Mouse (Mus musculus) hindbrain, embryonic 10.5 days (tissue): ENCODE measurements at regions not wholly inside any gene's neighbourhood (a gene's known extent, or its start where the extent isn't known, plus 50 kb on each side); places are given as distances from the start of the nearest gene placed in this dataset.
A peak's percentile ranks its signal among the peaks of the same experiment; 100 is the strongest.

Experiments used
- DNase-seq: peaks from one replicate; pipeline ENCODE4 v3.0.0-alpha.2; 2017; ENCODE audit warnings: low spot score
- H3K27ac ChIP-seq: fragments of 300-500 bp; sonication (generic); 2 replicates; pipeline ENCODE4 v1.5.1; 2016; ENCODE audit warnings: mild to moderate bottlenecking, moderate library complexity
- H3K27me3 ChIP-seq: fragments of 300-500 bp; sonication (generic); 2 replicates; pipeline ENCODE4 v1.6.1; 2016; ENCODE audit warnings: mild to moderate bottlenecking; ENCODE audit not compliant: poor library complexity, insufficient read depth, severe bottlenecking
- H3K36me3 ChIP-seq: fragments of 300-500 bp; sonication (generic); 2 replicates; pipeline ENCODE4 v1.6.1; 2016; ENCODE audit warnings: mild to moderate bottlenecking, moderate library complexity
- H3K4me1 ChIP-seq: fragments of 300-500 bp; sonication (generic); replicated peaks from 2 replicates; pipeline ENCODE4 v1.6.1; 2016; ENCODE audit warnings: mild to moderate bottlenecking
- H3K4me3 ChIP-seq: fragments of 300-500 bp; sonication (generic); 2 replicates; pipeline ENCODE4 v1.5.1; 2016; ENCODE audit warnings: mild to moderate bottlenecking, moderate library complexity
- H3K9me3 ChIP-seq: fragments of 300-500 bp; sonication (generic); 2 replicates; pipeline ENCODE4 v1.6.1; 2016; ENCODE audit warnings: mild to moderate bottlenecking, moderate library complexity
- WGBS: fragments of 180-500 bp; shearing (Covaris S2); methylation state at CpG from one replicate; pipeline ENCODE4 v1.1.7; 2016; 5-methylcytosine and 5-hydroxymethylcytosine counted together

DNA sequence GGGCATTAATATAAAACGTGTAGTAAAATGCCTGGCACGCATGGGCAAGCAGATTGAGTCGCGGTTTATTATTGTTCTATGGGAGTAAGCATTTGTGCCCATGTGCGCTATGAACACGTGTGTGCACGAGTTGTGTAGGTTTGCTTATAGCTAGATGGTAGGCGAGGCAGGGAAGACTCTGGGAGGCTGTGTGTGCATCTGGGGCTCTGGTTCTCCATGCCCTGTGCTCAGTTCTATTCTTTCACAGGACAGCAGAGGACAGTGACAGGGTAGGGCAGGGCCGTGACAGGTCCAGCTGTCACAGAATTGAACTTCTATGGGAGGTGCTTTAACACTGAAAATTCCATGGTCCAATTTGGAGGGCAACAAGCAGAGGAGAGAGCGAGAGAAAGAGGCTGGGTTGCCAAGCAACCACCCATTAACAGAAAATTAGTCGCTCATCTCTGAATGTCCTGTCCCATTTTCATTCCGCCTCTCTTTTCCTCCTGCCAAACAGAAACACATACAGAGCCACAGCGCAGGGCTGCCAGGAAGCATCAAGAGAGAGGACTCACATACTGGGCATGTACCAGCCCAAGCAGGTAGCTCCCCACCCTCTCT lies 160.4 kb upstream of the Lrfn2 start:
- Histone ChIP-seq H3K36me3 (no peaks in the 10 kb centered on the region), H3K9me3 (no peaks in the 10 kb centered on the region), H3K27me3 (peaks cover 27% of the 10 kb centered on the region), H3K27ac (0 out of 2 replicates have a peak overlapping the region, but pooled peaks have one; percentile 29), H3K4me1 (peaks cover 63% of the 10 kb centered on the region), H3K4me3 (no peak overlapping the region)
- WGBS = 63% methylated on average over 13 of the region's 13 CpGs
- peak; percentile 13 for DNase-seq

DNA sequence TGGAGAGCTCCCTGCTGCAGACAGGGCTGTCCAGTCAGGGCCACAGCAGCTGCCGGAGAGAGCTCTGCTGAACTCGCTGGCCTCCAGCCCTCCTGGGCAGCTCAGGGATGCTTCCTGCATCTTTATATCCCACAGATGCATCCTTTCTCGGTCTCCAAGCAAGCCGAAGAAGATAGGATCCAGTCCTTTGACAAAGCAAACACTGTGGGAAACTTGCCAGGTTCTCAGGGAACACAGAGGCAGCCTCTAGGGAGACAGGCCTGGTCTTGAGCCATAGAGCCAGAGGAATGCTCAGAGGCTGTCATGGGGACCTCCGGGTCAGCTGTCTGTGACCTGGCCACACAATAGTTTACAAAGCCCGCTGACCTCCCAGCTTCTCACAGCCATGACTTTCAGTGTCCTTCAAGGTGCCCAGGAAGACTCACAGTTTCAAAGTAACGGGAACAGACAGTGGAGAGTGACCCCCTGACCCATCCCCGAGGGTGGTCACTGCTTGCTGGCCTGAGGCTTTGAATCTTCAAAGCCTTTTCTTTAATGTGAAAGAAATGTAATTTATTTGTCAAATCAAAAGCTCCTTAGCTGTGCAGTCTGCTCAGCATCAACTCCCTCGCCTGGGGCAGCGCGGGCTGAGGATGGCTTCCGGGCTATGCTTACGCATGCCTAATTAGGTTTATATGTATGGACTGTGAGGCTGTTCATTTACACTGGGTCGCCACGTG lies 157.8 kb upstream of the Lrfn2 start:
- peak overlapping the region; percentile 79 for H3K27ac ChIP-seq
- H3K27me3 ChIP-seq = peaks cover 27% of the 10 kb centered on the region
- H3K4me3 ChIP-seq = no peak overlapping the region
- peak; percentile 79 for DNase-seq
- H3K36me3 ChIP-seq = no peaks in the 10 kb centered on the region
- H3K4me1 ChIP-seq = peaks cover 67% of the 10 kb centered on the region
- no peaks in the 10 kb centered on the region for H3K9me3 ChIP-seq
- 7% methylated on average over 15 of the region's 15 CpGs for WGBS

GRCm38 (mm10) chr17:48775479-48775878 lies 156.7 kb upstream of the Lrfn2 start:
- Histone ChIP-seq H3K9me3 (no peaks in the 10 kb centered on the region), H3K4me3 (no peak overlapping the region), H3K27me3 (peaks cover 23% of the 10 kb centered on the region), H3K27ac (peak overlapping the region; percentile 83; the same call in 1 of the 2 replicates), H3K36me3 (no peaks in the 10 kb centered on the region), H3K4me1 (peaks cover 64% of the 10 kb centered on the region)
- WGBS = 63% methylated on average over 5 of the region's 5 CpGs
- no peak for DNase-seq

- H3K27me3 ChIP-seq = peaks cover 22% of the 10 kb centered on the region
- 7% methylated on average over 2 of the region's 2 CpGs for WGBS
- H3K36me3 ChIP-seq = no peaks in the 10 kb centered on the region
- peak; percentile 49 for DNase-seq
- H3K27ac ChIP-seq = peak overlapping the region; percentile 83
- H3K4me1 ChIP-seq = peaks cover 63% of the 10 kb centered on the region
- H3K4me3 ChIP-seq = no peak overlapping the region
- no peaks in the 10 kb centered on the region for H3K9me3 ChIP-seq
Measured at GRCm38 (mm10) chr17:48776502-48776902, 155.7 kb upstream of the Lrfn2 start.

DNA sequence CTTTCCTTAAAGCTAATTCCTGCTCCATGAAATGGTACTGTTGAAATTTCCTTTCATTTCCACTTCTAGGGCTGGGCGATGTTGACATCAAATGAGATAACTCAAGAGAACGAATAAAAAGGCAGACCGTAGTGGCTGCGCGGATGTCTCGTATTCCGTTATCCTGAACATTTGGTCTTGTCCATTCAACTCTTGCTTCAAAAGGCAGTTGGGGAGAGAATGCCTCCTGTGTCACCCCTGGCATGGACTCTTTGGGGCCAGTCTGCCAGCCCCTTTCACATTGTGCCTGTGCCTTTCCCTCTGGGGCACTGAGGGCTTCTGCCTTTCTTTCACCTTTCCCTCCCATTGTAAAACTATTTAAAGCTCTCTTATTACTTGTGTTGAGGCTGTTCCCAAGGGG lies 152.0 kb upstream of the Lrfn2 start:
- no peaks in the 10 kb centered on the region for H3K9me3 ChIP-seq
- WGBS = 82% methylated on average over 7 of the region's 7 CpGs
- peaks cover 26% of the 10 kb centered on the region for H3K4me1 ChIP-seq
- no peak overlapping the region for H3K27ac ChIP-seq
- peaks cover 3% of the 10 kb centered on the region; the same call in 1 of the 2 replicates for H3K27me3 ChIP-seq
- H3K36me3 ChIP-seq = no peaks in the 10 kb centered on the region
- no peak for DNase-seq
- no peak overlapping the region for H3K4me3 ChIP-seq

DNA sequence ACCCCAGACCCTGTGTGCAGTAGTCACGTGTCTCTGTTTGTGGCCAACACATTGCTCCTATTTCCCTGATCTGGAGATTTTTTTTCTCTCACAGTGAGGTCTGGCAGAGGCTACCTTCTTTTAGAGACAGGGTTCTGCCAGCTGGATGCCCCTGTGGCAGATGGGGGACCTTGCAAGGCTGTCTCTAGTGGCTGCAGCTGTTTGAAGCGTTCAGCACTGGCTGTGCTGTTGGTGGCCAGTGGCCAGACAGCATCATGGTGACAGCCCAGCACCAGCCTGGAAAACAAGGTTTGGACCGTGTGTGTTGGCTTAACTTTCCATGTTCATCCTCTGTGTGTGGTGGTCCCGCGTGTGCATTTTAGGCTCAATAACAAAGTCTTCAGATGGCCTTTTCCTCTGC lies 147.8 kb upstream of the Lrfn2 start:
- no peak for DNase-seq
- H3K27me3 ChIP-seq = peaks cover 3% of the 10 kb centered on the region; the same call in 1 of the 2 replicates
- WGBS = 83% methylated on average over 5 of the region's 5 CpGs

GRCm38 (mm10) chr17:48786501-48786900 lies 145.7 kb upstream of the Lrfn2 start:
- Histone ChIP-seq H3K4me1 (peaks cover 14% of the 10 kb centered on the region), H3K27ac (no peak overlapping the region)
- DNase-seq = no peak

More for the DNA sequence above, 147.8 kb upstream of the Lrfn2 start:
- Histone ChIP-seq H3K4me1 (peaks cover 6% of the 10 kb centered on the region; the same call in 1 of the 2 replicates), H3K9me3 (no peaks in the 10 kb centered on the region), H3K27ac (no peak overlapping the region), H3K4me3 (no peak overlapping the region), H3K36me3 (no peaks in the 10 kb centered on the region)

GRCm38 (mm10) chr17:48789846-48790245 lies 142.3 kb upstream of the Lrfn2 start:
- 89% methylated on average over 7 of the region's 7 CpGs for WGBS
- no peaks in the 10 kb centered on the region for H3K9me3 ChIP-seq

More at GRCm38 (mm10) chr17:48786501-48786900, 145.7 kb upstream of the Lrfn2 start:
- no peaks in the 10 kb centered on the region for H3K27me3 ChIP-seq
- WGBS = 87% methylated on average over 12 of the region's 12 CpGs
- no peak overlapping the region for H3K4me3 ChIP-seq
- H3K36me3 ChIP-seq = no peaks in the 10 kb centered on the region
- no peaks in the 10 kb centered on the region for H3K9me3 ChIP-seq

DNA sequence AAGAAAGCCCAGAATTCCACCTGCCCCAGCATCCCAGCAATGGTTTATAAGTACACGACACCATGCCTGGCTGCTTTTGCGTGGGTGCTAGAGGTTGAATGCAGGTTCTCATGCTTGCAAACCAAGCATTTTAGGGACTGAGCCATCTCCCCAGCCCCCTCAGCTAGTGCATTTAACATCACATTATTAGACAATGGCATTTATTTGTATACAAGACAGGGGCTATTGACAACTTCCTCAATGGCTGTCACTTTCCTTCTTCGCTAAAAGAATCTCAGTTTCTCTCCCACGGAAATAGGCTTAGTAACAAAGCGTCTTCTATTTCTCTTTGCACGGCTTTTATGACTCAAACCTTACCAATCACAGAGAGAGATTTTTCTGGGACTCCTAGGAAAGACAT lies 141.7 kb upstream of the Lrfn2 start:
- Histone ChIP-seq H3K27ac (no peak overlapping the region), H3K27me3 (no peaks in the 10 kb centered on the region)
- WGBS = 66% methylated on average over 6 of the region's 6 CpGs

More at GRCm38 (mm10) chr17:48789846-48790245, 142.3 kb upstream of the Lrfn2 start:
- no peaks in the 10 kb centered on the region for H3K27me3 ChIP-seq
- no peak overlapping the region for H3K27ac ChIP-seq
- no peak for DNase-seq
- no peaks in the 10 kb centered on the region for H3K36me3 ChIP-seq
- H3K4me1 ChIP-seq = peaks cover 17% of the 10 kb centered on the region
- no peak overlapping the region for H3K4me3 ChIP-seq

DNA sequence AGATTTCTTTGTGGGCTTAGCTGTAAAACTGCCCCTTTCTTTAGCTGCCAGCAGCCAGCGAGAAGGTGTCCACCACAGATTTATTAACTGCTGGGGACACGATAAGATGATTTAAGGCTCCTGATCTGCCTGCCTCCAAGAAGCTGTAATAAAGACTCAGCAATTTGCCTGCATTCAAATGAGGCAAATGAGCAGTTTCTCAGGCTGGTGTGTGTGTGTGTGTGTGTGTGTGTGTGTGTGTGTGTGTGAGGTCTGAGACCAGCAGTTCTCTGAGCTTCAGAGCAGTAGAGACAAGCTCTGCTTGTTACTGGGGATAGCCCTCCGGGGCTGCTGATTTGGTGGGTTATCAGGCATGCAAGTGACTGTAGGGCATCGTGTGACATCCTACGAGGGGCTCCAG lies 139.2 kb upstream of the Lrfn2 start:
- H3K27me3 ChIP-seq = 0 out of 2 replicates have a peak, but pooled peaks cover 2% of the 10 kb centered on the region
- no peaks in the 10 kb centered on the region for H3K9me3 ChIP-seq
- H3K36me3 ChIP-seq = no peaks in the 10 kb centered on the region
- no peak for DNase-seq
- no peak overlapping the region for H3K4me3 ChIP-seq
- H3K27ac ChIP-seq = no peak overlapping the region
- peaks cover 17% of the 10 kb centered on the region for H3K4me1 ChIP-seq
- 92% methylated on average over 5 of the region's 5 CpGs for WGBS

More for the DNA sequence above, 141.7 kb upstream of the Lrfn2 start:
- H3K4me1 ChIP-seq = peaks cover 17% of the 10 kb centered on the region
- no peak for DNase-seq
- H3K9me3 ChIP-seq = no peaks in the 10 kb centered on the region
- no peaks in the 10 kb centered on the region for H3K36me3 ChIP-seq
- H3K4me3 ChIP-seq = no peak overlapping the region

- no peaks in the 10 kb centered on the region for H3K36me3 ChIP-seq
- 0 out of 2 replicates have a peak, but pooled peaks cover 2% of the 10 kb centered on the region for H3K27me3 ChIP-seq
- WGBS = 89% methylated on average over 5 of the region's 5 CpGs
- no peak overlapping the region for H3K4me3 ChIP-seq
- H3K9me3 ChIP-seq = no peaks in the 10 kb centered on the region
- peaks cover 8% of the 10 kb centered on the region for H3K4me1 ChIP-seq
- H3K27ac ChIP-seq = no peak overlapping the region
- no peak for DNase-seq
Measured at GRCm38 (mm10) chr17:48795773-48796172, 136.4 kb upstream of the Lrfn2 start.

DNA sequence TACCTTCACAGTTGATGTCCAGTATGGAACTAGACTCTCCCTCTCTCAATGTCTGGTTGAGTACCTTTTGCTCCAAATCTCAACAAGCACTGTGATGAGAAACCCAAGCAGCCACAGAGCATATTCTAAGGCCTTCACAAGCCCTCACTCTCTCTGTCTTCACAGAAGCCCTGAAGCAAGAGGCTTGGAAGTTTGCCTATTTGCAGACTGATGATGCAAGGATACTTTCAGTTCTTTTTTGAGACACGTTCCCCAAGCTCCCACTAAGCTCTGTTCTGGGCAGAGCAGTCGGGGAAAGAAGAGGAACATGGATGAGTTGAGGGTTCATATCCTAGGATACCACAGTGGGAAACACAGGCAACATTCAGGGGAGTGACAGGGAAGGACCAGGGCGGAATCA lies 134.0 kb upstream of the Lrfn2 start:
- no peak overlapping the region for H3K4me3 ChIP-seq
- H3K9me3 ChIP-seq = no peaks in the 10 kb centered on the region
- no peaks in the 10 kb centered on the region for H3K4me1 ChIP-seq
- H3K27me3 ChIP-seq = 0 out of 2 replicates have a peak, but pooled peaks cover 2% of the 10 kb centered on the region
- H3K27ac ChIP-seq = no peak overlapping the region
- no peak for DNase-seq
- no peaks in the 10 kb centered on the region for H3K36me3 ChIP-seq
- WGBS = 81% methylated on average over 3 of the region's 3 CpGs

DNA sequence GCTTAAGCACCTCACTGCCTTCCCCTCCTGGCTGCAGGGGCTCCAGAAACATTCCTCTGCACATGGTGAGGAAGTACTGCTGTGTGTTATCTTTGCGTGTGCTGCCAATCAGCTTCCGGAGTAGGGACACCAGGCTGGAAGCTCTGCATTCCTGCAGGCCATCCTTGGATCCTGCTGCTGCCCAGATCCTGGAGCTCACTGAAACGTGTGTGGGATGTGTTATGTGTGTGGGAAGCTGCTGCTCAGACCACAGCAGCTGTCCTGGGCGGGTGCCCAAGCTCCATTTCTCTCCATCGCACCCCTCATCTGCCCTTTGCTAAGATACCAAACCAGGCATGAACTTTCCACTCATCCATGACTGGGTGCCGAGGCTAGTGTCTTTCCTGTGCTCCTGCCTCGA lies 129.5 kb upstream of the Lrfn2 start:
- no peaks in the 10 kb centered on the region for H3K27me3 ChIP-seq
- no peaks in the 10 kb centered on the region for H3K36me3 ChIP-seq
- no peak overlapping the region for H3K4me3 ChIP-seq
- 0 out of 2 replicates have a peak, but pooled peaks cover 3% of the 10 kb centered on the region for H3K9me3 ChIP-seq
- 70% methylated on average over 7 of the region's 7 CpGs for WGBS
- no peak overlapping the region for H3K27ac ChIP-seq
- H3K4me1 ChIP-seq = no peaks in the 10 kb centered on the region
- no peak for DNase-seq
